Mouse (Mus musculus): ENCODE measurements around the gene Sbno2.

Gene Sbno2

GRCm38 (mm10) chr10:80141786-80142529 lies 36.6 kb upstream of the Sbno2 start:
- DNase-seq (ENCODE audit: low read depth, low spot score): peak; percentile 100

GRCm38 (mm10) chr10:80141243-80141642 lies 35.9 kb upstream of the Sbno2 start:
- peak; percentile 99 for DNase-seq (ENCODE audit: low read depth, low spot score)

DNA sequence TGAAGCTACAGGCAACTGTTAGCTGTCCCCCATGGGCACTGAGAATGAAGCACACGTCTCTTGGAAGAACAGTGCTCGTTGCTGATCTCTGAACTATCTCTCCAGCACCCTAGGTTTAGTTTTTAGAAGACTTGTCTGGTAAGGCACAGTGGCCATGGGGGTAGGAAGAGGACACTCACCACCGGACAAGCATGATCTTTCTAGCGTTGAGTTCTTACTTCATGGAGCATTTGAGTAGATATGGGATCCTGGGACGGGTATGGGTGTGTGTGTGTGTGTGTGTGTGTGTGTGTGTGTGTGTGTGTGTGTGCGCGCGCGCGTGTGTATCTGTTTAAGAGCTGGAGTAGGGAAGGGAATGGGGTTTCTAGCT lies 35.3 kb upstream of the Sbno2 start, which contains the start of gene Cbarp:
TSS of gene Cbarp (minus strand) at position 170 of the 370 bp plus-strand sequence.
- no peak for DNase-seq (ENCODE audit: low read depth, low spot score)

- no peak for DNase-seq (ENCODE audit: low read depth, low spot score)
Measured at GRCm38 (mm10) chr10:80139975-80140665, 34.7 kb upstream of the Sbno2 start.

DNA sequence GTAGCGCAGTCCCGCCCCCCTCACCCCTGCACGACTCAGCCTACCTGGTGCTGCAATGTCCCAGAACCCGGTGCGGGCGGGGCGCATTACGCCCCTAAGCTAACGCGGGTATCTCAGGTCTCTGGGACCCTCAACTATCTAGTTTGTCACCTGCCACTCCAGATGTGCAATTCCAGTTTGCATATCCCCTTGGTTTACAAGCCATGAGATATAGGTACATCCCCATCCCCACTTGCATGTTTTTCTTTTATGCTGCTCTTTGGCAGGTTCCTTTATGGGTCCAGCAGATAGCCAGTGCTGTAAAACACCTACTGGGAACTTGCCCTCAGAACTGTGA lies 34.0 kb upstream of the Sbno2 start:
- no peak for DNase-seq (ENCODE audit: low read depth, low spot score)

GRCm38 (mm10) chr10:80138553-80139438 lies 33.4 kb upstream of the Sbno2 start, which contains the start of gene Atp5d:
Gene Atp5d, plus strand, starts transcription at chr10:80138632.
- peak; percentile 91 for DNase-seq (ENCODE audit: low read depth, low spot score)

DNA sequence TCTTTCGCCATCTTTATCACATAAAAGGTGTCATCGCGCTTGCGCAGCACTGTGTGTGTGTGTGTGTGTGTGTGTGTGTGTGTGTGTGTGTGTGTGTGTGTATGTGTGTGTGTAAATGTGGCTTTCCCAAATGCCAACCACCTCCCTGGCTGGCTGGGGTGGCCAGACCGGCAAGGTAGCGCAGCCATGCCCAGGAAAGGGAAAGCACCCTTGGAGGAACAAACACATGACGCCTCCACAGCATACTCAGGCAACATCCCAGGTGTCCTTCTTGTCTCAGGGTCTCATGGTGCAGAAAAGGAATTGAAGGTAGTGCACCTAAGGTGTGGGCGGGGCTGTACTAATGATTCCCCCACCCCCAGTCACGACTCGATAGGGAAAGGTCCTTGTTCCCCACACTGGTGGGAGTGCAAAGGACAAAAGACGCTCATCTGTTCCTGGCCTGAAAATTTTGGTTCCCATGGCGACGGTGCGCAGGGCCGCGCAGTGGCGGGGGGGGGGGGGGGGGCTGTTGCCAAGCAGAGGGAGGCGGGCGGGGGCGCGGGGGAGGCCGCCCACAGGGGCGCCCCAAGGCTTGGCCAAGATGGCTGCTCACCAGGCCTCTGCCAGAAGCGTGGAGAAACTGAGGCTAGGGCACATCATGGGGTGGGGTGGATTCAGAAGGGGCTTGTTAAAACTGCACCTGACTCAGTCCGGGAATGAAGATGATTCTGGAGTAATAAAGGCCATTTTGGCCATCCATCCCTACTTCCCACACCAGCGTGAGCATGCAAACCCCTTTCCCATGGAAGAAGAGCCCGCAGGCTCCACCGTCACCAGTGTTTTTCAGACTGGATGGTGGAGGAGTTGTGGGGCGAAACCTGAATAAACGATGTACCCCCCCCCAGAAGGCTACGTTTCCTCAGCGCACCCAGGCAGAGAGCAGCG lies 32.5 kb upstream of the Sbno2 start:
- peak; percentile 81 for DNase-seq (ENCODE audit: low read depth, low spot score)

GRCm38 (mm10) chr10:80136952-80137625 lies 31.7 kb upstream of the Sbno2 start:
- peak; percentile 90 for DNase-seq (ENCODE audit: low read depth, low spot score)

DNA sequence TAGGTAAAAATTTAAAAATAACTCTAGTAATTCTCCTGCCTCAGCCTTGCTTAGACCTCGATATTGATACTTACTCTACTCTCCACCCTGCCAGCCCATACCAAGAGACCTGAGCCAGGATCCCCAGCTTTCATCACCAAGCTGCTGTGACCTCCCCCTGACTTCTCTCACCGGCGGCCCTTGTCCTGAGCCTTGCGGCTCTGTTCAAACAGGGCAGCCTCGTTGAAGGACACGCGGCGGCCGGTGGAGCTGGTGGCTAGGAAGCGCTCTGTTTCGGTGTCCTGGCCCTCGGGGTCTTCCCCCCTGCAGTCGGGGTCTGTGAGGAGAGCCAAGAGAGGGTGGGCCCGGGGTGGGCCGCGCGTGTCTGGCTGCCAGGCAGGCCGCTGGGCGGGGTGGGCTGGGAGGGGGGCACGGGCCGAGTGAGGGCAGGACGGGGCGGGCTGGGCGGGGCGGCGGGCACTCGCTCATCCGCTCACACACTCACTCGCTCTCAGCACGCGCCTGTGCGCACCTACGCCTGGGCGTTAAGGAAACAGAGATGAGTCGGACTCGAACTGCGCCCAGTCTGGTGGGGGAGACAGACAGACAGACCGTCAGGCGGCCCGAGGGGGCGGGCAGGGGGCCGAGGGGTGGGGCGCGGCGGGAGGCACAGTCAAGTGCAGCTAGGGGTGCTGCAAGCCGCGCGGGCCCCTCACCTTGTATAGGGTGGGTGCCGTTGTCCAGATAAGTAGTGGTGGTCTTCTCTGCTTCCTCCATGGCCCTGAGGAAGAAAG lies 31.0 kb upstream of the Sbno2 start:
- DNase-seq (ENCODE audit: low read depth, low spot score): no peak

GRCm38 (mm10) chr10:80135641-80136040 lies 30.3 kb upstream of the Sbno2 start:
- no peak for DNase-seq (ENCODE audit: low read depth, low spot score)

DNA sequence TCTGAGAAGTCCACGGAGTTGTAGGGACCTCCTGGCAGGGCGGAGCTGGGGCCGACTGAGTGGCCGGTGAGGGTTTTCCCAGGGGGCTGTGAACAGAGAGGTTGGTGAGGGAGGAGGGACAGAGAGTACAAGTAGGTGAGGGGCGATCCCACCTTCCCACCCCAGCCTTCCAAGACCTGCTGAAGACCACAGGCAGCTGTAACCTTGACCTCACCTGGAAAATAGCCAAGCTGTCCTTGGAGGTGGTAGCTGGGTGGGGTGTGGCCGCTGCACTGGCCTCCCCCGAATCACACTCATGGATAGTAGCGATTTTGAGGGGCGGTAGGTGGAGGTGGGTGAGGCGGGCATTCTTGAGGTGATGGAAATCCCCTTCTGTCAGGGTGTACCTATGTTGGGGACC lies 29.8 kb upstream of the Sbno2 start:
- DNase-seq (ENCODE audit: low read depth, low spot score): no peak

GRCm38 (mm10) chr10:80134421-80134820 lies 29.1 kb upstream of the Sbno2 start:
- DNase-seq (ENCODE audit: low read depth, low spot score): no peak

DNA sequence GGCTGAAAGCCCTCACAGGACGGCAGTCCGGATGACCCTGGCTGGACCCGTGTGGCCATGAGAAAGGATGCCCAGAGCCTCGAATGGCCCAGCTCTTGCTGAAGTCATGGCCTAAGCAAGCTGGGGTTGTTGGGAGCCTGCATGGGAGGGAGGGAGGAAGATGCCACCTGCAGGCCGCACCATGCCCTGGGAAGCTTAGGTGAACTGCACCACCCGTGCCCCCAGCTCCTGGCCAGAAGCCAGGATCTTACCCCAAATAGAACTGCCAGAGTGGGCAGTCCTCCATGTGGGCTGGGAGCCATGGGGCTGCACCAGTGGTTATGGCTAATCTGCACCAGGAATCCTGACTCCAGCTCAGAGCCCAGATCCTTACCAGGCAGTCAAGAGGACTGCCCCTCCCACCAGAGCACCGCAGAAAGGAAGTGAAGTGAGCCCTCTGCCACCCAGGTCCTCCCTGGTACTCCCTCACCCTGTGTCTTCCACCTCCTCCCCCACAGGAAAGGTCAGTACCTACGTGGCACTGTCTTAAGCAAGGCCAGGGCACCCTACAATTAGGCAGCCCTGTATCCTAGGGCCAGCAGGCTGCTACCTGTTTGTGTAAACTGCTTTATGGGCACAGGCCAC lies 28.0 kb upstream of the Sbno2 start:
- DNase-seq (ENCODE audit: low read depth, low spot score): no peak

DNA sequence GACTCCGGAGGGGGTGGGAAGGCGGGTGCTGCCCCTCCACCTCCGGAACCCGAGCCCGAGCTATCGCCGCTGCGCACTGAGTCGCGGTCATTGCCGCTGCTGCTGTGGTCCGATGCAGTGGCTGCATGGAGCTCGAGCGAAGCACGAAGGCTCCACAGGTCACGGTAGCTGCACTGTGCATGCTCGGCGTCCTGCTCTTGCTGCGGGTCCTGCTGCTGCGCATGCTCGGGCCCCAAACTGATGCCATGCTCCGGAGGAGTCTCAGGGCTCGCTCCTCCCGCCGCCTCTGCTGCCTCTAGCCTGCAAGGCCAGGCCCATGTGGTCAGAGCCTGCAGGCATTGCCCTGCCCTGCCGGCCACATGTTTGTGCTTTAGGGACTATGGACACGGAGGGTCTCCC lies 26.6 kb upstream of the Sbno2 start:
- peak; percentile 59 for DNase-seq (ENCODE audit: low read depth, low spot score)

GRCm38 (mm10) chr10:80131316-80131951 lies 26.1 kb upstream of the Sbno2 start:
- peak; percentile 81 for DNase-seq (ENCODE audit: low read depth, low spot score)

DNA sequence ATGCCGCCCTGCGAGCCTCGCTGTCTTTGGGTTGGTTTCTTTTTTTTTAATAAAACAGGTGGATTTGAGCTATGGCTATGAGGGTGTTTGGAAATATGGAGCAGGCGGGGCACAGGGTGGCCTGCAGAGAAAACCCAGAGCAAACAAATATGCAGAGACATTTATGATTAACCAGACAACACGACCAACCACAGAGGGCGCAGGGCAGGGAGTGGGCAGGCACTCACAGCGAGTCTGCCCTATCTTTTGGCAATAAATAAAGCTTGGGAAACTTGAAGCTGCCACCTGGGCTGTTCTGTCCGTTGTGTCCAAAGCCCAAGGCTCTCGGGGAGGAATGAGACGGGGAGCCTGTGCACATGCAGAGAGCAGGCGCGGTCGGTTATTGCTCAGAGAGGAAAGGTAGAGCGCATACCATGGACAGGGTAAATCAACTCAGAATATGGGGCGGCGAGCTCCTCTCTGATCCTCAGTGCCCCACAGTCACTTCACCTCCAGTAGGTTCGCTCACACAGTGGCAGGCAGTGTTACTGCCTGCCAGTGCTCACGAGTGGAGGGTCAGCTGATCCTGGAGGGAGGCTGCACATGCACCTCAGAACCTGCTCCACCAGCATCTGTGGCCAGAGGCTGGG lies 25.1 kb upstream of the Sbno2 start:
- DNase-seq (ENCODE audit: low read depth, low spot score): no peak

DNA sequence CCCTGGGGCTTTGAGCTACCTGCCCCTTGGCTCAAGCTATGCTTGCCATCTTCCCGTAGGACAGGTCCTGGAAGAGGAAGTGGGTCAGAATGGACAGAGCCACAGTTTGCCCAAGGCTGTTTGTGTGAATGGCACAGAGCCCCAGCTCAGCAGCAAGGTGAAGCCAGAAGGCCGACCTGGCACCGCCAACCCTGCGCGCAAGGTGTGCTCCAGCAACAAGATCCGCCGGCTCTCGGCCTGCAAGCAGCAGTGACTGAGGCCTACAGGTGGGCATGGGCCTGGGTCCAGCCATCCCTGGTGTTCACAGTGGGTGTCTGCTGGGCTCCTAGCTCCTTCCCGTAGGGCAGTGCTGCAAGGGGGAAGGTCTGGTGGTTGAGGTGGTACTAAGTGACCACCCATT lies 24.5 kb upstream of the Sbno2 start:
- DNase-seq (ENCODE audit: low read depth, low spot score): peak; percentile 89

DNA sequence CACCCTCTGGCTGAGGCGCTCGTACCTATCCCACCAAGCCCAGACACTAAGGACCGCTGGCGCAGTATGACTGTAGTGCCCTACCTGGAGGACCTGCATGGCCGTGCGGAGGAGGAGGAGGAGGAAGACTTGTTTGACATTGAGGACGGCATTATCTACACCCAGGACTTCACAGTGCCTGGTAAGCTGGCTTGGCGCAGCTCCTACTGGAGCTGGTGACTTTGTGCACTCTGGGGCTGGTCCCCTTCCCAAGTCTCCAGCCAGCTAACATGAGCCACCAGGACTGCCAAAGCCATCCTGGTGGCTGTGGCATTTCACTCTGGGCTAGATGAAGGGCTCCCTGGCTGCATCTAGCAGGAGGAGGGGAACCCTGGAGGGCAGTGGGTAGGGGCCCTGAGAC lies 22.5 kb upstream of the Sbno2 start:
- DNase-seq (ENCODE audit: low read depth, low spot score): no peak

Measured in brain, adult 2 months (tissue).